Mouse (Mus musculus) forebrain, postnatal 0 days (tissue): ENCODE measurements around the gene Ak7. TPM values are rescaled to one million over a fixed set of nuclear protein-coding genes. Genes with fewer than 3 reads are reported as not detected.

ENCODE experiments used
- ATAC-seq: fragments of 200-750 bp; cut with Nextera tagmentation; 2 replicates; pipeline ENCODE4 v1.8.0; 2017; ENCODE audit warnings: mild to moderate bottlenecking, moderate library complexity
- DNase-seq: peaks from one replicate; pipeline ENCODE4 v3.0.0-alpha.2; 2015
- H3K27ac ChIP-seq: fragments of 300-500 bp; sonication (generic); 2 replicates; pipeline ENCODE4 v1.5.1; 2014; ENCODE audit warnings: low read depth, mild to moderate bottlenecking, antibody characterized with exemption, low read length, moderate library complexity, mixed read lengths
- H3K27me3 ChIP-seq: fragments of 300-500 bp; sonication (generic); 2 replicates; pipeline ENCODE4 v1.6.1; 2014; ENCODE audit warnings: mild to moderate bottlenecking, low read length, mixed read lengths; ENCODE audit not compliant: insufficient read depth
- H3K36me3 ChIP-seq: fragments of 300-500 bp; sonication (generic); 2 replicates; pipeline ENCODE4 v1.6.1; 2014; ENCODE audit warnings: mild to moderate bottlenecking, moderate library complexity; ENCODE audit not compliant: insufficient read depth
- H3K4me1 ChIP-seq: fragments of 300-500 bp; sonication (generic); 2 replicates; pipeline ENCODE4 v1.6.1; 2014; ENCODE audit warnings: antibody characterized with exemption; ENCODE audit not compliant: insufficient read depth
- H3K4me2 ChIP-seq: fragments of 300-500 bp; sonication (generic); 2 replicates; pipeline ENCODE4 v1.6.1; 2014; ENCODE audit warnings: low read depth, mild to moderate bottlenecking, moderate library complexity
- H3K4me3 ChIP-seq: fragments of 300-500 bp; sonication (generic); 2 replicates; pipeline ENCODE4 v1.5.1; 2014; ENCODE audit warnings: low read depth, low read length, mixed read lengths
- H3K9ac ChIP-seq: fragments of 300-500 bp; sonication (generic); 2 replicates; pipeline ENCODE4 v1.6.1; 2014; ENCODE audit warnings: mild to moderate bottlenecking
- H3K9me3 ChIP-seq: fragments of 300-500 bp; sonication (generic); 2 replicates; pipeline ENCODE4 v1.6.1; 2016; ENCODE audit warnings: low read length
- CTCF ChIP-seq: sonication (generic); IDR thresholded peaks from 2 replicates; pipeline ENCODE4 v1.5.1; 2016; ENCODE audit warnings: antibody characterized with exemption, control low read depth, low read depth
- WGBS: fragments of 180-500 bp; shearing (Covaris S2); extraction: QIAGEN DNeasy Blood & Tissue Kit; methylation state at CpG from one replicate; pipeline ENCODE4 v1.1.7; 2014; 5-methylcytosine and 5-hydroxymethylcytosine counted together
- polyA plus RNA-seq: library from polyadenylated mRNA; unstranded; fragments of >200 nt; fragmentation: Nextera tagmentation; extraction: Ambion mirVana; gene quantifications from 2 replicates; pipeline ENCODE4 v1.2.1, GENCODE M21; 2015
- total RNA-seq: library from RNA; depleted of rRNA; stranded (reverse); fragments of >200 nt; gene quantifications from 2 replicates; pipeline ENCODE4 v1.2.3, GENCODE M21; 2014; rRNA removed

The Ak7 gene
- total and polyA plus RNA-seq, 2 experiments from 2014 or later: 1.9 to 3.4 TPM

- DNase-seq: no peak
- TF ChIP-seq CTCF: no peak
- Histone ChIP-seq H3K4me2 (no peak overlapping the region), H3K9me3 (no peaks in the 10 kb centered on the region), H3K4me3 (no peak overlapping the region), H3K27ac (no peak overlapping the region), H3K36me3 (peaks cover 51% of the 10 kb centered on the region), H3K4me1 (no peaks in the 10 kb centered on the region), H3K27me3 (no peaks in the 10 kb centered on the region), H3K9ac (no peak overlapping the region)
- no peak for ATAC-seq
- 53% methylated on average over 3 of the region's 3 CpGs for WGBS
Measured at GRCm38 (mm10) chr12:105808945-105809344, 103.2 kb downstream of the Ak7 start.

GRCm38 (mm10) chr12:105810608-105811007, 104.8 kb downstream of the Ak7 start:
- Histone ChIP-seq H3K4me3 (no peak overlapping the region), H3K27me3 (no peaks in the 10 kb centered on the region), H3K4me2 (no peak overlapping the region), H3K27ac (no peak overlapping the region), H3K9ac (no peak overlapping the region), H3K36me3 (peaks cover 57% of the 10 kb centered on the region), H3K4me1 (no peaks in the 10 kb centered on the region), H3K9me3 (no peaks in the 10 kb centered on the region)
- WGBS: 88% methylated on average over 6 of the region's 6 CpGs
- ATAC-seq (no peak), DNase-seq (no peak)
- no peak for TF ChIP-seq CTCF

- TF ChIP-seq CTCF: no peak
- DNase-seq (no peak), ATAC-seq (no peak)
- H3K27ac ChIP-seq: no peak overlapping the region
- H3K4me1 ChIP-seq: no peaks in the 10 kb centered on the region
- H3K4me2 ChIP-seq: no peak overlapping the region
- 92% methylated on average over 6 of the region's 6 CpGs for WGBS
- no peak overlapping the region for H3K9ac ChIP-seq
- H3K36me3 ChIP-seq: peaks cover 40% of the 10 kb centered on the region
- H3K9me3 ChIP-seq: no peaks in the 10 kb centered on the region
- no peak overlapping the region for H3K4me3 ChIP-seq
- no peaks in the 10 kb centered on the region for H3K27me3 ChIP-seq
Measured at GRCm38 (mm10) chr12:105813957-105814356, 108.2 kb downstream of the Ak7 start.

GRCm38 (mm10) chr12:105823472-105823871, 117.7 kb downstream of the Ak7 start:
- H3K4me1 ChIP-seq: no peaks in the 10 kb centered on the region
- no peak overlapping the region for H3K4me3 ChIP-seq
- H3K4me2 ChIP-seq: no peak overlapping the region
- no peak overlapping the region for H3K9ac ChIP-seq
- DNase-seq: no peak
- no peak for TF ChIP-seq CTCF
- H3K27me3 ChIP-seq: no peaks in the 10 kb centered on the region
- 82% methylated on average over 4 of the region's 4 CpGs for WGBS
- no peak overlapping the region for H3K27ac ChIP-seq
- H3K9me3 ChIP-seq: no peaks in the 10 kb centered on the region
- H3K36me3 ChIP-seq: peaks cover 64% of the 10 kb centered on the region
- no peak for ATAC-seq

GRCm38 (mm10) chr12:105824743-105825142, 119.0 kb downstream of the Ak7 start:
- no peak for DNase-seq
- TF ChIP-seq CTCF: no peak
- H3K9ac ChIP-seq: no peak overlapping the region
- H3K36me3 ChIP-seq: peaks cover 71% of the 10 kb centered on the region
- H3K4me1 ChIP-seq: no peaks in the 10 kb centered on the region
- no peaks in the 10 kb centered on the region for H3K27me3 ChIP-seq
- no peak overlapping the region for H3K27ac ChIP-seq
- ATAC-seq: no peak
- H3K4me3 ChIP-seq: no peak overlapping the region
- H3K4me2 ChIP-seq: no peak overlapping the region
- no peaks in the 10 kb centered on the region for H3K9me3 ChIP-seq
- 87% methylated on average over 8 of the region's 8 CpGs for WGBS

GRCm38 (mm10) chr12:105825266-105825665, 119.5 kb downstream of the Ak7 start:
- WGBS: 83% methylated on average over 4 of the region's 4 CpGs
- H3K27me3 ChIP-seq: no peaks in the 10 kb centered on the region

More at GRCm38 (mm10) chr12:105825266-105825665, 119.5 kb downstream of the Ak7 start:
- Histone ChIP-seq H3K27ac (no peak overlapping the region), H3K9me3 (no peaks in the 10 kb centered on the region), H3K4me2 (no peak overlapping the region), H3K36me3 (peaks cover 69% of the 10 kb centered on the region), H3K4me1 (no peaks in the 10 kb centered on the region), H3K4me3 (no peak overlapping the region), H3K9ac (no peak overlapping the region)
- no peak for TF ChIP-seq CTCF
- ATAC-seq: no peak
- DNase-seq: no peak

Other genes with a start within 250 kb of the Ak7 start
- 0.92 and 1.7 TPM in 2 replicates for gene Bdkrb2, start 142.8 kb upstream of the Ak7 start, total RNA-seq
- 0.29 and 0.53 TPM in 2 replicates for gene Bdkrb2, start 142.8 kb upstream of the Ak7 start, polyA plus RNA-seq
- gene Bdkrb1, start 102.9 kb upstream of the Ak7 start, total RNA-seq: not detected in 2 replicates
- 0.10 and 0.11 TPM in 2 replicates for gene Bdkrb1, start 102.9 kb upstream of the Ak7 start, polyA plus RNA-seq
- gene Gskip, start 21.1 kb upstream of the Ak7 start, total RNA-seq: 18.4 and 18.9 TPM in 2 replicates
- gene Gskip, start 21.1 kb upstream of the Ak7 start, polyA plus RNA-seq: 22.7 and 24.3 TPM in 2 replicates
- 36.9 and 41.2 TPM in 2 replicates for gene Atg2b, start 20.8 kb upstream of the Ak7 start, total RNA-seq
- 5.6 and 8.3 TPM in 2 replicates for gene Atg2b, start 20.8 kb upstream of the Ak7 start, polyA plus RNA-seq
- 96.8 and 110 TPM in 2 replicates for gene Papola, start 78.7 kb downstream of the Ak7 start, total RNA-seq
- gene Papola, start 78.7 kb downstream of the Ak7 start, polyA plus RNA-seq: 117 and 131 TPM in 2 replicates